Mouse (Mus musculus) lung, embryonic 14.5 days (tissue): Measurements from ENCODE around the gene Grwd1. TPM values are rescaled to one million over a fixed set of nuclear protein-coding genes. Genes with fewer than 3 reads are reported as not detected.

Experiments
- ATAC-seq: fragments of 200-750 bp; cut with Nextera tagmentation; 2 replicates; pipeline ENCODE4 v1.8.0; 2017; ENCODE audit warnings: mild to moderate bottlenecking, moderate TSS enrichment, moderate library complexity; ENCODE audit not compliant: insufficient read depth
- DNase-seq: peaks from one replicate; pipeline ENCODE4 v3.0.0-alpha.2; 2015
- H3K27ac ChIP-seq: fragments of 300-500 bp; sonication (generic); 2 replicates; pipeline ENCODE4 v1.5.1; 2014; ENCODE audit warnings: low read depth, mild to moderate bottlenecking, moderate library complexity
- H3K27me3 ChIP-seq: fragments of 300-500 bp; sonication (generic); 2 replicates; pipeline ENCODE4 v1.6.1; 2014; ENCODE audit warnings: low read length, control low read depth; ENCODE audit not compliant: insufficient read depth
- H3K36me3 ChIP-seq: fragments of 300-500 bp; sonication (generic); 2 replicates; pipeline ENCODE4 v1.6.1; 2014; ENCODE audit warnings: control low read depth; ENCODE audit not compliant: insufficient read depth
- H3K4me1 ChIP-seq: fragments of 300-500 bp; sonication (generic); 2 replicates; pipeline ENCODE4 v1.6.1; 2014; ENCODE audit warnings: antibody characterized with exemption, control low read depth; ENCODE audit not compliant: insufficient read depth
- H3K4me2 ChIP-seq: fragments of 300-500 bp; sonication (generic); 2 replicates; pipeline ENCODE4 v1.6.1; 2014; ENCODE audit warnings: mild to moderate bottlenecking
- H3K4me3 ChIP-seq: fragments of 300-500 bp; sonication (generic); 2 replicates; pipeline ENCODE4 v1.5.1; 2014; ENCODE audit warnings: low read depth, low read length
- H3K9ac ChIP-seq: fragments of 300-500 bp; sonication (generic); 2 replicates; pipeline ENCODE4 v1.6.1; 2014
- H3K9me3 ChIP-seq: fragments of 300-500 bp; sonication (generic); 2 replicates; pipeline ENCODE4 v1.6.1; 2016; ENCODE audit warnings: low read depth, low read length, control low read depth
- CTCF ChIP-seq: IDR thresholded peaks from 2 replicates; pipeline ENCODE4 v1.5.1; 2016; ENCODE audit warnings: antibody characterized with exemption, low read depth
- WGBS: fragments of 180-500 bp; shearing (Covaris S2); extraction: QIAGEN DNeasy Blood & Tissue Kit; methylation state at CpG from one replicate; pipeline ENCODE4 v1.1.7; 2014; 5-methylcytosine and 5-hydroxymethylcytosine counted together
- polyA plus RNA-seq: library from polyadenylated mRNA; unstranded; fragments of >200 nt; fragmentation: Nextera tagmentation; extraction: Ambion mirVana; gene quantifications from 2 replicates; pipeline ENCODE4 v1.2.1, GENCODE M21; 2014

Grwd1 gene
- polyA plus RNA-seq, 1 experiment from 2014 or later: 95.3 TPM

- no peaks in the 10 kb centered on the region for H3K9me3 ChIP-seq
- H3K27me3 ChIP-seq: 0 out of 2 replicates have a peak, but pooled peaks cover 7% of the 10 kb centered on the region
- H3K4me2 ChIP-seq: peak within 1 kb of the TSS; percentile 92
- peak within 1 kb of the TSS; percentile 58 for H3K4me3 ChIP-seq
- TF ChIP-seq CTCF: no peak
- peaks cover 11% of the 10 kb centered on the region; the same call in 1 of the 2 replicates for H3K4me1 ChIP-seq
- H3K27ac ChIP-seq: 0 out of 2 replicates have a peak within 1 kb of the TSS, but pooled peaks have one; percentile 1
- H3K36me3 ChIP-seq: peaks cover 10% of the 10 kb centered on the region; the same call in 1 of the 2 replicates
- peak within 1 kb of the TSS; percentile 54 for H3K9ac ChIP-seq
- ATAC-seq (peak; percentile 13), DNase-seq (peak; percentile 89)
- 18% methylated on average over 20 of the region's 20 CpGs for WGBS
These were observed 46.0 kb downstream of the Grwd1 start, which contains the start of gene Sult2b1 for GRCm38 (mm10) chr7:45784524-45785372. Sult2b1 (minus strand) TSS chr7:45784669.

- peak; percentile 38 for ATAC-seq
- DNase-seq: peak; percentile 80
- Histone ChIP-seq H3K36me3 (0 out of 2 replicates have a peak, but pooled peaks cover 3% of the 10 kb centered on the region), H3K4me1 (peaks cover 16% of the 10 kb centered on the region; the same call in 1 of the 2 replicates), H3K4me3 (peak within 1 kb of the TSS; percentile 58), H3K9me3 (no peaks in the 10 kb centered on the region), H3K27me3 (peaks cover 11% of the 10 kb centered on the region; the same call in 1 of the 2 replicates), H3K9ac (peak within 1 kb of the TSS; percentile 54), H3K27ac (0 out of 2 replicates have a peak within 1 kb of the TSS, but pooled peaks have one; percentile 1), H3K4me2 (peak within 1 kb of the TSS; percentile 92)
- TF ChIP-seq CTCF: peak; percentile 44
- 1% methylated on average over 38 of the region's 38 CpGs for WGBS
These were observed 47.1 kb downstream of the Grwd1 start, which contains the start of gene Lmtk3 for GRCm38 (mm10) chr7:45783511-45784091. Lmtk3 (plus strand) TSS chr7:45783738.

GRCm38 (mm10) chr7:45782271-45782670 lies 48.5 kb downstream of the Grwd1 start:
- H3K4me3 ChIP-seq: no peak overlapping the region
- ATAC-seq (no peak), DNase-seq (no peak)
- no peak overlapping the region for H3K4me2 ChIP-seq
- H3K9me3 ChIP-seq: no peaks in the 10 kb centered on the region
- peaks cover 16% of the 10 kb centered on the region; the same call in 1 of the 2 replicates for H3K4me1 ChIP-seq
- WGBS: 57% methylated on average over 4 of the region's 4 CpGs
- no peak overlapping the region for H3K27ac ChIP-seq
- TF ChIP-seq CTCF: no peak
- no peak overlapping the region for H3K9ac ChIP-seq
- H3K27me3 ChIP-seq: peaks cover 11% of the 10 kb centered on the region; the same call in 1 of the 2 replicates
- no peaks in the 10 kb centered on the region for H3K36me3 ChIP-seq

GRCm38 (mm10) chr7:45779081-45779641 lies 51.6 kb downstream of the Grwd1 start:
- no peak for DNase-seq
- Histone ChIP-seq H3K9me3 (no peaks in the 10 kb centered on the region; the same call in 1 of the 2 replicates), H3K27ac (no peak overlapping the region), H3K4me2 (peak overlapping the region; percentile 36), H3K4me3 (no peak overlapping the region), H3K36me3 (no peaks in the 10 kb centered on the region), H3K4me1 (peaks cover 8% of the 10 kb centered on the region; the same call in 1 of the 2 replicates), H3K9ac (no peak overlapping the region), H3K27me3 (peaks cover 4% of the 10 kb centered on the region; the same call in 1 of the 2 replicates)
- no peak for TF ChIP-seq CTCF
- WGBS: 17% methylated on average over 22 of the region's 22 CpGs
- ATAC-seq: no peak

GRCm38 (mm10) chr7:45775237-45775636 lies 55.5 kb downstream of the Grwd1 start:
- H3K4me2 ChIP-seq: no peak overlapping the region
- ATAC-seq: no peak
- no peak overlapping the region for H3K4me3 ChIP-seq
- no peaks in the 10 kb centered on the region for H3K36me3 ChIP-seq
- no peak for DNase-seq
- peaks cover 4% of the 10 kb centered on the region; the same call in 1 of the 2 replicates for H3K27me3 ChIP-seq
- WGBS: 56% methylated on average over 7 of the region's 7 CpGs
- H3K4me1 ChIP-seq: 0 out of 2 replicates have a peak, but pooled peaks cover 5% of the 10 kb centered on the region
- no peak overlapping the region for H3K9ac ChIP-seq
- H3K27ac ChIP-seq: no peak overlapping the region
- H3K9me3 ChIP-seq: no peaks in the 10 kb centered on the region; the same call in 1 of the 2 replicates
- TF ChIP-seq CTCF: no peak

Other genes starting within 250 kb of the Grwd1 start
- gene Fgf21, start 215.5 kb downstream of the Grwd1 start, polyA plus RNA-seq: not detected in 2 replicates
- gene Fut1, start 213.7 kb downstream of the Grwd1 start, polyA plus RNA-seq: 0.13 and 0.58 TPM in 2 replicates
- 0.28 and 0.35 TPM in 2 replicates for gene Izumo1, start 209.1 kb downstream of the Grwd1 start, polyA plus RNA-seq
- 29.4 and 35.3 TPM in 2 replicates for gene Rasip1, start 203.5 kb downstream of the Grwd1 start, polyA plus RNA-seq
- 8.1 and 9.2 TPM in 2 replicates for gene Mamstr, start 191.0 kb downstream of the Grwd1 start, polyA plus RNA-seq
- gene Fut2, start 164.6 kb downstream of the Grwd1 start, polyA plus RNA-seq: 0.22 and 0.75 TPM in 2 replicates
- gene Ntn5, start 146.9 kb downstream of the Grwd1 start, polyA plus RNA-seq: 0.28 and 0.30 TPM in 2 replicates
- 0.08 TPM in 1 of 2 replicates, not detected in the other for gene Sec1, start 136.5 kb downstream of the Grwd1 start, polyA plus RNA-seq
- gene Car11, start 131.1 kb downstream of the Grwd1 start, polyA plus RNA-seq: 2.0 and 4.3 TPM in 2 replicates
- 2.1 TPM in 2 replicates for gene Dbp, start 125.9 kb downstream of the Grwd1 start, polyA plus RNA-seq
- 1,245 and 1,303 TPM in 2 replicates for gene Rpl18, start 115.5 kb downstream of the Grwd1 start, polyA plus RNA-seq
- gene Sphk2, start 112.9 kb downstream of the Grwd1 start, polyA plus RNA-seq: 21.9 and 23.8 TPM in 2 replicates
- gene Fam83e, start 109.7 kb downstream of the Grwd1 start, polyA plus RNA-seq: 0.92 and 1.1 TPM in 2 replicates
- not detected in 2 replicates for gene Spaca4, start 105.1 kb downstream of the Grwd1 start, polyA plus RNA-seq
- 0.76 and 1.9 TPM in 2 replicates for gene Lmtk3, start 47.2 kb downstream of the Grwd1 start, polyA plus RNA-seq
- 5.0 and 5.9 TPM in 2 replicates for gene Sult2b1, start 46.3 kb downstream of the Grwd1 start, polyA plus RNA-seq
- gene Cyth2, start 16.4 kb downstream of the Grwd1 start, polyA plus RNA-seq: 109 and 110 TPM in 2 replicates
- 0.67 and 1.1 TPM in 2 replicates for gene Kcnj14, start 6.2 kb downstream of the Grwd1 start, polyA plus RNA-seq
- gene Kdelr1, start 41.8 kb upstream of the Grwd1 start, polyA plus RNA-seq: 107 and 108 TPM in 2 replicates
- gene Grin2d, start 47.4 kb upstream of the Grwd1 start, polyA plus RNA-seq: 0.41 and 0.43 TPM in 2 replicates
- gene Syngr4, start 65.8 kb upstream of the Grwd1 start, polyA plus RNA-seq: 1.0 and 1.4 TPM in 2 replicates
- 2.7 and 3.5 TPM in 2 replicates for gene Tmem143, start 66.0 kb upstream of the Grwd1 start, polyA plus RNA-seq
- 164 and 174 TPM in 2 replicates for gene Emp3, start 90.5 kb upstream of the Grwd1 start, polyA plus RNA-seq
- 2.9 and 4.4 TPM in 2 replicates for gene Ccdc114, start 93.1 kb upstream of the Grwd1 start, polyA plus RNA-seq
- gene Abcc6, start 199.4 kb upstream of the Grwd1 start, polyA plus RNA-seq: 0.31 and 0.78 TPM in 2 replicates
- gene Nomo1, start 202.8 kb upstream of the Grwd1 start, polyA plus RNA-seq: 26.1 and 26.4 TPM in 2 replicates